8 mouse cellular contexts compared by ENCODE assay signal in genomic region chr15:102249251-102249691, GRCm38 (mm10). TPM values are rescaled to one million over a fixed set of nuclear protein-coding genes. Genes with fewer than 3 reads are reported as not detected.
DNase-seq lines count a peak whose midpoint lies in the region; ATAC-seq and TF ChIP-seq lines count a peak whose summit lies in the region.

No protein-coding gene starts in this region.

- H3K9me3 ChIP-seq in E14TG2a.4 (ENCODE audit: low read length): no peaks in the 10 kb centered on the region
- H3K9me3 ChIP-seq in heart, embryonic 12.5 days (replicated peaks): no peaks in the 10 kb centered on the region
- no peaks in the 10 kb centered on the region for H3K9me3 ChIP-seq in limb, embryonic 10.5 days (replicated peaks)

- WGBS in heart, embryonic 12.5 days: 3% methylated on average over 13 of the region's 13 CpGs
- 0% methylated on average over 13 of the region's 13 CpGs for WGBS in limb, embryonic 10.5 days

- peak; percentile 41 for DNase-seq in adrenal gland, postnatal 10 days
- DNase-seq in adrenal gland, adult 18-20 months (ENCODE audit: low spot score in 2 of 2): no peak
- DNase-seq in limb, embryonic 10.5 days (ENCODE audit: low spot score): peak; percentile 85
- DNase-seq in cerebellum, adult 9-10 months: no peak
- DNase-seq in left cerebral cortex, postnatal 4 days: no peak

- ATAC-seq in heart, embryonic 12.5 days (ENCODE audit: insufficient number of reproducible peaks, low FRiP score): no peak

- H3ac ChIP-seq in myocyte (ENCODE audit: control insufficient read depth, insufficient read length): no peak overlapping the region

- H3K4me3 ChIP-seq in E14TG2a.4 (replicated peaks; ENCODE audit: low read length) (peak overlapping the region; percentile 94), myocyte (peak overlapping the region; percentile 77)
- H3K4me3 ChIP-seq in heart, embryonic 12.5 days: peak overlapping the region; percentile 21
- H3K4me3 ChIP-seq in limb, embryonic 10.5 days: peak overlapping the region; percentile 86

- no peaks in the 10 kb centered on the region for H3K27me3 ChIP-seq in E14TG2a.4 (ENCODE audit: insufficient read depth, low read length)
- H3K27me3 ChIP-seq in heart, embryonic 12.5 days (replicated peaks): peaks cover 61% of the 10 kb centered on the region
- no peaks in the 10 kb centered on the region for H3K27me3 ChIP-seq in limb, embryonic 10.5 days (ENCODE audit: low read depth, poor library complexity, severe bottlenecking)
- no peaks in the 10 kb centered on the region for H3K27me3 ChIP-seq in myocyte (ENCODE audit: control insufficient read depth, insufficient read depth, insufficient read length)

- no peak for TF ChIP-seq POLR2A in myocyte (IDR thresholded peaks at IDR 0.05; ENCODE audit: insufficient read length, low read depth)

- H3K79me2 ChIP-seq in myocyte (ENCODE audit: control insufficient read depth, insufficient read depth): peaks cover 18% of the 10 kb centered on the region

- no peak for TF ChIP-seq CTCF in E14TG2a.4 (conservative IDR thresholded peaks at IDR 0.05; ENCODE audit: low read length)

- peak overlapping the region; percentile 98 for H3K4me2 ChIP-seq in heart, embryonic 12.5 days
- H3K4me2 ChIP-seq in myocyte (ENCODE audit: low read depth): no peak overlapping the region

- H3K36me3 ChIP-seq in E14TG2a.4 (ENCODE audit: insufficient read depth, low read length): peaks cover 12% of the 10 kb centered on the region; the same call in 1 of the 2 replicates
- no peaks in the 10 kb centered on the region for H3K36me3 ChIP-seq in heart, embryonic 12.5 days
- H3K36me3 ChIP-seq in limb, embryonic 10.5 days: peaks cover 47% of the 10 kb centered on the region
- H3K36me3 ChIP-seq in myocyte (ENCODE audit: control insufficient read depth, insufficient read depth): peaks cover 9% of the 10 kb centered on the region

- peak overlapping the region; percentile 94 for H3K27ac ChIP-seq in heart, embryonic 12.5 days (ENCODE audit: poor library complexity, severe bottlenecking)
- peak overlapping the region; percentile 95 for H3K27ac ChIP-seq in limb, embryonic 10.5 days

- intact Hi-C loops in left cerebral cortex, postnatal 4 days (cut with DNase I): loop anchor here (5.0 kb wide), 1 partner anchor 78 kb away; the partner anchor contains the start of gene Pfdn5

- peaks cover 73% of the 10 kb centered on the region for H3K4me1 ChIP-seq in E14TG2a.4 (replicated peaks; ENCODE audit: low read depth, low read length)
- peaks cover 51% of the 10 kb centered on the region for H3K4me1 ChIP-seq in heart, embryonic 12.5 days (replicated peaks)
- H3K4me1 ChIP-seq in limb, embryonic 10.5 days: peaks cover 93% of the 10 kb centered on the region

- peak overlapping the region; percentile 53 for H3K9ac ChIP-seq in heart, embryonic 12.5 days

TF ChIP-seq in myocyte, 11 proteins besides CTCF, POLR2A, EP300 and RAD21:
- TF ChIP-seq TCF3 (IDR thresholded peaks at IDR 0.05; ENCODE audit: insufficient read length, low read depth) (no peak), MAX (IDR thresholded peaks at IDR 0.05; ENCODE audit: low read depth) (no peak), MYOG (IDR thresholded peaks at IDR 0.05; ENCODE audit: control insufficient read depth in 1 of 3, insufficient read depth in 1 of 3, insufficient read length in 2 of 3, low read depth in 2 of 3) (no peak), USF1 (IDR thresholded peaks at IDR 0.05; ENCODE audit: low read depth) (no peak)

RNA-seq across cellular contexts. Expression of gene Rarg, which starts 8.0 kb away (rescaled TPM):
- 10 to 100 TPM; 22.7 to 30.3 TPM for total RNA-seq in adrenal gland, postnatal 10 days (2021)
- 10 to 100 TPM; 21.7 to 27.2 TPM for total RNA-seq in adrenal gland, adult 18-20 months (2021)
- 12.0 TPM in 2 replicates for polyA plus RNA-seq in heart, embryonic 12.5 days (2016; fragmentation: Nextera tagmentation; extraction: Ambion mirVana)
- polyA plus RNA-seq in limb, embryonic 10.5 days (2016; fragmentation: Nextera tagmentation; extraction: Ambion mirVana): 111 and 148 TPM in 2 replicates
- polyA plus RNA-seq in myocyte (2012; fragmentation: generic; extraction: Trizol): 63.8 TPM
- 10 to 100 TPM; 15.9 to 16.9 TPM for total RNA-seq in left cerebral cortex, postnatal 4 days (2021)

RNA-seq across cellular contexts. Expression of gene Itgb7, which starts 17.5 kb away (rescaled TPM):
- total RNA-seq in adrenal gland, postnatal 10 days (2021): 1 to 10 TPM; 6.4 to 7.1 TPM
- total RNA-seq in adrenal gland, adult 18-20 months (2021): 1 to 10 TPM; 4.1 to 7.4 TPM
- polyA plus RNA-seq in heart, embryonic 12.5 days (2016; fragmentation: Nextera tagmentation; extraction: Ambion mirVana): 0.38 and 0.72 TPM in 2 replicates
- polyA plus RNA-seq in limb, embryonic 10.5 days (2016; fragmentation: Nextera tagmentation; extraction: Ambion mirVana): 1.2 and 1.5 TPM in 2 replicates
- 2.0 TPM for polyA plus RNA-seq in myocyte (2012; fragmentation: generic; extraction: Trizol)
- 1 to 10 TPM in 1 of 2 experiments, under 1 TPM in 1; 0.74 to 1.1 TPM for total RNA-seq in left cerebral cortex, postnatal 4 days (2021)

RNA-seq across cellular contexts. Expression of gene Gm9918, which starts 21.1 kb away (rescaled TPM):
- not detected for total RNA-seq in adrenal gland, postnatal 10 days (2021)
- total RNA-seq in adrenal gland, adult 18-20 months (2021): under 1 TPM in 1 of 2 experiments, not detected in 1; 0.13 TPM
- 0.19 TPM in 1 of 2 replicates, not detected in the other for polyA plus RNA-seq in heart, embryonic 12.5 days (2016; fragmentation: Nextera tagmentation; extraction: Ambion mirVana)
- 1.1 and 1.4 TPM in 2 replicates for polyA plus RNA-seq in limb, embryonic 10.5 days (2016; fragmentation: Nextera tagmentation; extraction: Ambion mirVana)
- not detected for polyA plus RNA-seq in myocyte (2012; fragmentation: generic; extraction: Trizol)
- total RNA-seq in left cerebral cortex, postnatal 4 days (2021): not detected

RNA-seq across cellular contexts. Expression of gene Mfsd5, which starts 30.0 kb away (rescaled TPM):
- 10 to 100 TPM; 29.0 to 29.4 TPM for total RNA-seq in adrenal gland, postnatal 10 days (2021)
- 10 to 100 TPM; 32.6 to 35.2 TPM for total RNA-seq in adrenal gland, adult 18-20 months (2021)
- polyA plus RNA-seq in heart, embryonic 12.5 days (2016; fragmentation: Nextera tagmentation; extraction: Ambion mirVana): 46.2 and 48.2 TPM in 2 replicates
- 69.5 and 76.5 TPM in 2 replicates for polyA plus RNA-seq in limb, embryonic 10.5 days (2016; fragmentation: Nextera tagmentation; extraction: Ambion mirVana)
- 83.3 TPM for polyA plus RNA-seq in myocyte (2012; fragmentation: generic; extraction: Trizol)
- total RNA-seq in left cerebral cortex, postnatal 4 days (2021): 10 to 100 TPM; 31.4 to 33.7 TPM

RNA-seq across cellular contexts. Expression of gene Csad, which starts 44.7 kb away (rescaled TPM):
- total RNA-seq in adrenal gland, postnatal 10 days (2021): 100 to 1,000 TPM; 155 to 156 TPM
- 100 to 1,000 TPM in 1 of 2 experiments, 10 to 100 TPM in 1; 81.7 to 106 TPM for total RNA-seq in adrenal gland, adult 18-20 months (2021)
- polyA plus RNA-seq in heart, embryonic 12.5 days (2016; fragmentation: Nextera tagmentation; extraction: Ambion mirVana): 39.1 and 39.4 TPM in 2 replicates
- 38.8 and 55.0 TPM in 2 replicates for polyA plus RNA-seq in limb, embryonic 10.5 days (2016; fragmentation: Nextera tagmentation; extraction: Ambion mirVana)
- polyA plus RNA-seq in myocyte (2012; fragmentation: generic; extraction: Trizol): 18.8 TPM
- total RNA-seq in left cerebral cortex, postnatal 4 days (2021): 10 to 100 TPM; 27.8 TPM

Comparison
In these comparisons a context has a peak if more than half of its experiments do, and no peak if none do; other contexts are left out.
1. DNase-seq: peak in adrenal gland, postnatal 10 days (single experiment) and limb, embryonic 10.5 days (single experiment); none in adrenal gland, adult 18-20 months (0 of 2), cerebellum, adult 9-10 months (single experiment) and left cerebral cortex, postnatal 4 days (single experiment).
2. H3K4me3 ChIP-seq: peak in every context shown above with its lines; median percentile 94 in E14TG2a.4; 86 in limb, embryonic 10.5 days; 77 in myocyte; 21 in heart, embryonic 12.5 days.